Mouse (Mus musculus) urinary bladder, postnatal 0 days (tissue): ENCODE data around the gene Nkain4. TPM values are rescaled to one million over a fixed set of nuclear protein-coding genes. Genes with fewer than 3 reads are reported as not detected.

ENCODE experiments used
- microRNA-seq: library from miRNA; unstranded; fragments of <30 nt; microRNA quantifications from one replicate; pipeline ENCODE4, GENCODE M21; 2016
- polyA plus RNA-seq: library from polyadenylated mRNA; unstranded; fragments of >200 nt; fragmentation: Nextera tagmentation; extraction: Ambion mirVana; gene quantifications from 2 replicates; pipeline ENCODE4 v1.2.1, GENCODE M21; 2015

Nkain4 gene
- polyA plus RNA-seq, result 72.6 and 80.3 TPM in 2 replicates

GRCm38 (mm10) chr2:180954061-180955047 lies at the start of gene Nkain4:
TSS of gene Nkain4 (minus strand) at chr2:180954699.

GRCm38 (mm10) chr2:180986449-180986848 lies 31.9 kb upstream of the Nkain4 start, which contains the start of gene Col20a1:
TSS of gene Col20a1 (plus strand) at chr2:180986535.

GRCm38 (mm10) chr2:180967010-180967763 lies 12.7 kb upstream of the Nkain4 start, which contains the start of gene Arfgap1:
TSS of gene Arfgap1 (plus strand) at chr2:180967225.

GRCm38 (mm10) chr2:180928723-180929122 lies 25.8 kb downstream of the Nkain4 start, which contains the start of gene Birc7:
TSS of gene Birc7 (plus strand) at chr2:180929023.

GRCm38 (mm10) chr2:180920810-180921400 lies 33.6 kb downstream of the Nkain4 start, which contains the start of gene Ythdf1:
TSS of gene Ythdf1 (minus strand) at chr2:180920949.

Small RNA genes lying within 50 kb of the gene (microRNA-seq; reads per million reads assigned to microRNA genes)
- not detected for gene Mir124a-3

Other genes starting within 250 kb of the Nkain4 start
- gene Dido1, start 244.7 kb downstream of the Nkain4 start, polyA plus RNA-seq, result 11.2 and 12.7 TPM in 2 replicates
- 51.8 and 56.6 TPM in 2 replicates for gene Gid8, start 244.6 kb downstream of the Nkain4 start, polyA plus RNA-seq
- gene Slc17a9, start 229.4 kb downstream of the Nkain4 start, polyA plus RNA-seq, result 3.4 and 3.7 TPM in 2 replicates
- gene Bhlhe23, start 177.8 kb downstream of the Nkain4 start, polyA plus RNA-seq, result not detected in 2 replicates
- 36.9 and 37.8 TPM in 2 replicates for gene Ythdf1, start 33.8 kb downstream of the Nkain4 start, polyA plus RNA-seq
- gene Birc7, start 25.7 kb downstream of the Nkain4 start, polyA plus RNA-seq, result 0.14 and 0.18 TPM in 2 replicates
- gene Arfgap1, start 12.5 kb upstream of the Nkain4 start, polyA plus RNA-seq, result 64.1 and 68.0 TPM in 2 replicates
- gene Col20a1, start 31.8 kb upstream of the Nkain4 start, polyA plus RNA-seq, result 0.13 and 0.31 TPM in 2 replicates
- gene Chrna4, start 88.8 kb upstream of the Nkain4 start, polyA plus RNA-seq, result 0.05 and 0.06 TPM in 2 replicates
- gene Kcnq2, start 180.6 kb upstream of the Nkain4 start, polyA plus RNA-seq, result not detected in 2 replicates
- not detected in 2 replicates for gene Eef1a2, start 202.3 kb upstream of the Nkain4 start, polyA plus RNA-seq
- gene Ppdpf, start 232.5 kb upstream of the Nkain4 start, polyA plus RNA-seq, result 150 and 173 TPM in 2 replicates
- not detected in 2 replicates for gene Ptk6, start 248.1 kb upstream of the Nkain4 start, polyA plus RNA-seq